In the genomic region with DNA sequence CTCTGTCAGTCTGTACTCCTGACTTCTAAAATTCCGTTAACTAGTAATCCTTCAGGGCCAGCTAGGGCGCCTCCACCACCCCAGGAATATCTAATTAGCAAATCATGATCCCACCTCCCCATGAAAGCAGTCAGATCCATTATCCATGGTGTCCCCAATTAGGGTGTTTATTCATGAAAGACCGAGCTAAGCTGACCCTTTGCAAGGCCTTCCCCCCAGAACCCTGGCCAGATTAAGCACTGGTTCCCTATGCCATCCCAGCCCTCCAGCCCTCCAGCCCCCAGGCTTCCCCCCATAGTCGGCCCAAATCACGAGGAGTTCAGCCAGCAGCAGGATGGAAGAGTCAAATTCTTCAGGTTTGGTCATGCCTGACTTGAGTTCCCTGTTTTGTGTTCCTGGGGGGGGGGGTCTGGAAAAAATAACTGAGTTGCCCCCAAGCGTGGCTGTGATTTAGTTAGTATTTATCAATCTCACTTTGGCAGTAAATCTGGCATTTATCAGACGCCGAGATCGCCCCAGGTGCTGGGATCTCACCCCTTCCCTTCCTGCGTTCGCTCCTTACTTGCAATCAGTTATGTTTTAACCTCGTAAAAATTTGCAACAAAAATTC, we compare ENCODE assay signal across 20 mouse cellular contexts.
A peak's percentile ranks its signal among the peaks of the same experiment; 100 is the strongest.
DNase-seq lines count a peak whose midpoint lies in the region; ATAC-seq lines count a peak whose summit lies in the region.
"Had no signal": no experiment of that assay in that cellular context is flagged by ENCODE, and none has a peak within 500 bp of the region (broad histone marks: within the 10 kb centered on the region; RNA-seq: fewer than 3 reads in every experiment).

No protein-coding gene starts in this region.

- H3K27ac ChIP-seq in forebrain, embryonic 10.5 days, result peak overlapping the region; percentile 74
- H3K27ac ChIP-seq in forebrain, embryonic 15.5 days (replicated peaks), result no peak overlapping the region
- no peak overlapping the region for H3K27ac ChIP-seq in midbrain, embryonic 11.5 days (ENCODE audit: low read depth, low read length)
- H3K27ac ChIP-seq in midbrain, embryonic 16.5 days (ENCODE audit: low read length), result no peak overlapping the region
- peak overlapping the region; percentile 95 for H3K27ac ChIP-seq in kidney, embryonic 15.5 days
- H3K27ac ChIP-seq: hindbrain, postnatal 0 days; midbrain, embryonic 13.5 days had no signal

- H3K4me1 ChIP-seq in forebrain, embryonic 10.5 days, result peaks cover 36% of the 10 kb centered on the region
- peaks cover 28% of the 10 kb centered on the region for H3K4me1 ChIP-seq in forebrain, embryonic 15.5 days
- H3K4me1 ChIP-seq in midbrain, embryonic 11.5 days (ENCODE audit: control insufficient read depth, insufficient read depth, low read length), result peaks cover 14% of the 10 kb centered on the region
- peaks cover 7% of the 10 kb centered on the region; the same call in 1 of the 2 replicates for H3K4me1 ChIP-seq in midbrain, embryonic 16.5 days (ENCODE audit: control insufficient read depth, insufficient read depth, low read length)
- peaks cover 22% of the 10 kb centered on the region for H3K4me1 ChIP-seq in kidney, embryonic 15.5 days
- H3K4me1 ChIP-seq: liver, embryonic 15.5 days had no signal

- ATAC-seq in forebrain, embryonic 15.5 days (replicated peaks), result no peak
- ATAC-seq in midbrain, embryonic 11.5 days (ENCODE audit: low FRiP score), result 0 out of 2 replicates have a peak, but pooled peaks have one; percentile 52
- ATAC-seq in midbrain, embryonic 16.5 days, result no peak
- ATAC-seq in kidney, embryonic 15.5 days (replicated peaks; ENCODE audit: low FRiP score), result peak; percentile 73
- ATAC-seq: CD4-positive, CD25-positive, alpha-beta regulatory T cell, adult 4 months; hindbrain, postnatal 0 days; midbrain, embryonic 13.5 days had no signal

- 32% methylated on average over 12 of the region's 12 CpGs for WGBS in forebrain, embryonic 10.5 days
- WGBS in forebrain, embryonic 15.5 days, result 30% methylated on average over 12 of the region's 12 CpGs
- 32% methylated on average over 12 of the region's 12 CpGs for WGBS in midbrain, embryonic 11.5 days
- WGBS in midbrain, embryonic 16.5 days, result 44% methylated on average over 12 of the region's 12 CpGs
- WGBS in kidney, embryonic 15.5 days, result 40% methylated on average over 12 of the region's 12 CpGs

- no peaks in the 10 kb centered on the region for H3K9me3 ChIP-seq in forebrain, embryonic 10.5 days
- no peaks in the 10 kb centered on the region for H3K9me3 ChIP-seq in forebrain, embryonic 15.5 days
- H3K9me3 ChIP-seq in midbrain, embryonic 11.5 days (ENCODE audit: control insufficient read depth, low read length), result no peaks in the 10 kb centered on the region
- no peaks in the 10 kb centered on the region for H3K9me3 ChIP-seq in midbrain, embryonic 16.5 days (replicated peaks; ENCODE audit: control insufficient read depth, low read length, poor library complexity, severe bottlenecking)
- no peaks in the 10 kb centered on the region for H3K9me3 ChIP-seq in kidney, embryonic 15.5 days (replicated peaks)
- H3K9me3 ChIP-seq: liver, embryonic 15.5 days; midbrain, embryonic 13.5 days had no signal

- DNase-seq in forebrain, embryonic 10.5 days (ENCODE audit: extremely low spot score, low spot score), result no peak
- peak; percentile 84 for DNase-seq in midbrain, embryonic 11.5 days (ENCODE audit: low spot score, missing footprints)
- DNase-seq in kidney, postnatal 4 days, result peak; percentile 35 to 58
- DNase-seq in spleen, adult 12 weeks (ENCODE audit: low spot score), result no peak
- no peak for DNase-seq in adrenal gland, postnatal 10 days
- DNase-seq: adrenal gland, postnatal 25 days; cerebellum, adult 11 months; cerebellum, postnatal 14 days; embryo, embryonic 11 days; gastrocnemius, postnatal 10 days; heart, adult 18-20 months; heart, postnatal 4 days had no signal

- no peaks in the 10 kb centered on the region for H3K27me3 ChIP-seq in forebrain, embryonic 10.5 days (ENCODE audit: poor library complexity, severe bottlenecking)
- no peaks in the 10 kb centered on the region for H3K27me3 ChIP-seq in forebrain, embryonic 15.5 days
- no peaks in the 10 kb centered on the region for H3K27me3 ChIP-seq in midbrain, embryonic 11.5 days (ENCODE audit: control insufficient read depth, insufficient read depth, low read length)
- H3K27me3 ChIP-seq in midbrain, embryonic 16.5 days (ENCODE audit: control insufficient read depth, insufficient read depth, low read depth, low read length), result no peaks in the 10 kb centered on the region
- no peaks in the 10 kb centered on the region for H3K27me3 ChIP-seq in kidney, embryonic 15.5 days
- H3K27me3 ChIP-seq: liver, embryonic 15.5 days; midbrain, embryonic 13.5 days had no signal

- no peaks in the 10 kb centered on the region for H3K36me3 ChIP-seq in forebrain, embryonic 10.5 days (replicated peaks)
- H3K36me3 ChIP-seq in forebrain, embryonic 15.5 days, result no peaks in the 10 kb centered on the region
- no peaks in the 10 kb centered on the region for H3K36me3 ChIP-seq in midbrain, embryonic 11.5 days (ENCODE audit: control insufficient read depth, insufficient read depth, low read length)
- H3K36me3 ChIP-seq in midbrain, embryonic 16.5 days (ENCODE audit: control insufficient read depth, insufficient read depth, low read length), result no peaks in the 10 kb centered on the region
- no peaks in the 10 kb centered on the region for H3K36me3 ChIP-seq in kidney, embryonic 15.5 days
- H3K36me3 ChIP-seq: liver, embryonic 15.5 days; midbrain, embryonic 13.5 days had no signal

- H3K4me3 ChIP-seq in forebrain, embryonic 10.5 days, result no peak overlapping the region; the same call in 1 of the 2 replicates
- no peak overlapping the region for H3K4me3 ChIP-seq in forebrain, embryonic 15.5 days
- H3K4me3 ChIP-seq in midbrain, embryonic 11.5 days (ENCODE audit: low read depth, low read length), result no peak overlapping the region
- no peak overlapping the region for H3K4me3 ChIP-seq in midbrain, embryonic 16.5 days (ENCODE audit: low read depth, low read length)
- no peak overlapping the region for H3K4me3 ChIP-seq in kidney, embryonic 15.5 days (replicated peaks)
- H3K4me3 ChIP-seq: liver, embryonic 15.5 days; myocyte had no signal

- H3K4me2 ChIP-seq in forebrain, embryonic 15.5 days (replicated peaks), result no peak overlapping the region
- no peak overlapping the region for H3K4me2 ChIP-seq in midbrain, embryonic 11.5 days
- no peak overlapping the region for H3K4me2 ChIP-seq in midbrain, embryonic 16.5 days (ENCODE audit: low read length)
- peak overlapping the region; percentile 51 for H3K4me2 ChIP-seq in kidney, embryonic 15.5 days

- no peak overlapping the region for H3K9ac ChIP-seq in forebrain, embryonic 15.5 days (replicated peaks)
- no peak overlapping the region for H3K9ac ChIP-seq in midbrain, embryonic 11.5 days (ENCODE audit: low read length)
- H3K9ac ChIP-seq in midbrain, embryonic 16.5 days (ENCODE audit: low read depth, low read length), result no peak overlapping the region
- no peak overlapping the region for H3K9ac ChIP-seq in kidney, embryonic 15.5 days
- H3K9ac ChIP-seq: liver, embryonic 15.5 days; midbrain, embryonic 13.5 days had no signal

Comparison
In these comparisons a context has a peak if more than half of its experiments do, and no peak if none do; other contexts are left out.
1. H3K27ac ChIP-seq: peak in forebrain, embryonic 10.5 days (single experiment) and kidney, embryonic 15.5 days (single experiment); none in forebrain, embryonic 15.5 days (single experiment), midbrain, embryonic 11.5 days (single experiment) and midbrain, embryonic 16.5 days (single experiment).
2. ATAC-seq: peak in midbrain, embryonic 11.5 days (single experiment) and kidney, embryonic 15.5 days (single experiment); none in forebrain, embryonic 15.5 days (single experiment) and midbrain, embryonic 16.5 days (single experiment).
3. DNase-seq: peak in midbrain, embryonic 11.5 days (single experiment) and kidney, postnatal 4 days (2 of 2); none in forebrain, embryonic 10.5 days (single experiment), spleen, adult 12 weeks (single experiment) and adrenal gland, postnatal 10 days (single experiment).